Mouse (Mus musculus) liver, embryonic 15.5 days (tissue): ENCODE measurements at regions not wholly inside any gene's neighbourhood (a gene's known extent, or its start where the extent isn't known, plus 50 kb on each side); places are given as distances from the start of the nearest gene placed in this dataset.

Experiments
- ATAC-seq: fragments of 200-750 bp; cut with Nextera tagmentation; 2 replicates; pipeline ENCODE4 v1.8.0; 2017; ENCODE audit warnings: moderate number of reproducible peaks, mild to moderate bottlenecking, moderate library complexity; ENCODE audit not compliant: insufficient read depth
- H3K27ac ChIP-seq: fragments of 300-500 bp; sonication (generic); replicated peaks from 2 replicates; pipeline ENCODE4 v1.5.1; 2015; ENCODE audit warnings: mild to moderate bottlenecking, inconsistent platforms
- H3K27me3 ChIP-seq: fragments of 300-500 bp; sonication (generic); 2 replicates; pipeline ENCODE4 v1.6.1; 2015; ENCODE audit warnings: mild to moderate bottlenecking, inconsistent platforms
- H3K36me3 ChIP-seq: fragments of 300-500 bp; sonication (generic); replicated peaks from 2 replicates; pipeline ENCODE4 v1.6.1; 2015; ENCODE audit warnings: moderate library complexity, mild to moderate bottlenecking, inconsistent platforms
- H3K4me1 ChIP-seq: fragments of 300-500 bp; sonication (generic); replicated peaks from 2 replicates; pipeline ENCODE4 v1.6.1; 2015; ENCODE audit warnings: inconsistent platforms
- H3K4me2 ChIP-seq: fragments of 300-500 bp; sonication (generic); 2 replicates; pipeline ENCODE4 v1.6.1; 2015; ENCODE audit warnings: moderate library complexity, mild to moderate bottlenecking, inconsistent platforms
- H3K4me3 ChIP-seq: fragments of 300-500 bp; sonication (generic); replicated peaks from 2 replicates; pipeline ENCODE4 v1.5.1; 2015; ENCODE audit warnings: mild to moderate bottlenecking, inconsistent platforms
- H3K9ac ChIP-seq: fragments of 300-500 bp; sonication (generic); 2 replicates; pipeline ENCODE4 v1.6.1; 2015; ENCODE audit warnings: moderate library complexity, mild to moderate bottlenecking, inconsistent platforms
- H3K9me3 ChIP-seq: fragments of 300-500 bp; sonication (generic); replicated peaks from 2 replicates; pipeline ENCODE4 v1.6.1; 2016; ENCODE audit warnings: inconsistent platforms
- WGBS: fragments of 180-500 bp; shearing (Covaris S2); methylation state at CpG from one replicate; pipeline ENCODE4 v1.1.7; 2015; ENCODE audit warnings: mixed read lengths; ENCODE audit not compliant: insufficient replicate concordance; 5-methylcytosine and 5-hydroxymethylcytosine counted together

- Histone ChIP-seq H3K4me1 (no peaks in the 10 kb centered on the region), H3K4me2 (no peak overlapping the region), H3K36me3 (no peaks in the 10 kb centered on the region), H3K4me3 (no peak overlapping the region), H3K27ac (no peak overlapping the region), H3K27me3 (peaks cover 20% of the 10 kb centered on the region), H3K9me3 (no peaks in the 10 kb centered on the region), H3K9ac (no peak overlapping the region)
- no peak for ATAC-seq
- 26% methylated on average over 10 of the region's 10 CpGs for WGBS
These were observed 149.4 kb upstream of the Pitx1 start for GRCm38 (mm10) chr13:55985396-55985795.

GRCm38 (mm10) chr13:55984772-55985171 is 148.8 kb upstream of the Pitx1 start:
- Histone ChIP-seq H3K4me3 (no peak overlapping the region), H3K4me2 (no peak overlapping the region), H3K27ac (no peak overlapping the region), H3K9me3 (no peaks in the 10 kb centered on the region), H3K9ac (no peak overlapping the region), H3K27me3 (peaks cover 20% of the 10 kb centered on the region), H3K4me1 (no peaks in the 10 kb centered on the region), H3K36me3 (no peaks in the 10 kb centered on the region)
- 40% methylated on average over 6 of the region's 6 CpGs for WGBS
- ATAC-seq: no peak

- no peaks in the 10 kb centered on the region for H3K36me3 ChIP-seq
- ATAC-seq: no peak
- no peaks in the 10 kb centered on the region for H3K9me3 ChIP-seq
- peaks cover 20% of the 10 kb centered on the region for H3K27me3 ChIP-seq
- H3K4me1 ChIP-seq: no peaks in the 10 kb centered on the region
- H3K4me2 ChIP-seq: no peak overlapping the region
- WGBS: 46% methylated on average over 9 of the region's 9 CpGs
- no peak overlapping the region for H3K9ac ChIP-seq
- H3K4me3 ChIP-seq: no peak overlapping the region
- H3K27ac ChIP-seq: no peak overlapping the region
These were observed 147.9 kb upstream of the Pitx1 start for GRCm38 (mm10) chr13:55983851-55984250.

GRCm38 (mm10) chr13:55981041-55981440 is 145.0 kb upstream of the Pitx1 start:
- H3K4me3 ChIP-seq: no peak overlapping the region
- 48% methylated on average over 6 of the region's 6 CpGs for WGBS
- no peak overlapping the region for H3K9ac ChIP-seq
- H3K4me2 ChIP-seq: no peak overlapping the region
- H3K4me1 ChIP-seq: no peaks in the 10 kb centered on the region
- H3K36me3 ChIP-seq: no peaks in the 10 kb centered on the region
- H3K27me3 ChIP-seq: peaks cover 20% of the 10 kb centered on the region
- no peak for ATAC-seq
- H3K27ac ChIP-seq: no peak overlapping the region
- H3K9me3 ChIP-seq: no peaks in the 10 kb centered on the region

- Histone ChIP-seq H3K36me3 (no peaks in the 10 kb centered on the region), H3K4me1 (no peaks in the 10 kb centered on the region), H3K9ac (no peak overlapping the region), H3K27ac (no peak overlapping the region), H3K27me3 (peaks cover 7% of the 10 kb centered on the region), H3K9me3 (no peaks in the 10 kb centered on the region), H3K4me2 (no peak overlapping the region), H3K4me3 (no peak overlapping the region)
- no peak for ATAC-seq
- 23% methylated on average over 3 of the region's 3 CpGs for WGBS
These were observed 141.9 kb upstream of the Pitx1 start for GRCm38 (mm10) chr13:55977902-55978301.

GRCm38 (mm10) chr13:55976911-55977381 is 141.0 kb upstream of the Pitx1 start:
- no peak for ATAC-seq
- Histone ChIP-seq H3K27ac (no peak overlapping the region), H3K27me3 (no peaks in the 10 kb centered on the region; the same call in 1 of the 2 replicates), H3K4me2 (no peak overlapping the region), H3K4me1 (no peaks in the 10 kb centered on the region), H3K4me3 (no peak overlapping the region), H3K36me3 (no peaks in the 10 kb centered on the region), H3K9ac (no peak overlapping the region), H3K9me3 (no peaks in the 10 kb centered on the region)
- 42% methylated on average over 10 of the region's 10 CpGs for WGBS

GRCm38 (mm10) chr13:55974105-55974504 is 138.1 kb upstream of the Pitx1 start:
- Histone ChIP-seq H3K27me3 (no peaks in the 10 kb centered on the region; the same call in 1 of the 2 replicates), H3K9ac (no peak overlapping the region), H3K4me2 (no peak overlapping the region), H3K36me3 (no peaks in the 10 kb centered on the region), H3K9me3 (no peaks in the 10 kb centered on the region), H3K4me3 (no peak overlapping the region), H3K4me1 (no peaks in the 10 kb centered on the region), H3K27ac (no peak overlapping the region)
- WGBS: 59% methylated on average over 5 of the region's 5 CpGs
- ATAC-seq: no peak

- H3K9me3 ChIP-seq: no peaks in the 10 kb centered on the region
- no peak overlapping the region for H3K9ac ChIP-seq
- no peaks in the 10 kb centered on the region for H3K36me3 ChIP-seq
- WGBS: 65% methylated on average over 6 of the region's 6 CpGs
- no peak overlapping the region for H3K4me3 ChIP-seq
- H3K4me2 ChIP-seq: no peak overlapping the region
- no peak overlapping the region for H3K27ac ChIP-seq
- H3K27me3 ChIP-seq: peaks cover 5% of the 10 kb centered on the region
- no peaks in the 10 kb centered on the region for H3K4me1 ChIP-seq
- no peak for ATAC-seq
These were observed 134.7 kb upstream of the Pitx1 start for GRCm38 (mm10) chr13:55970687-55971086.

- WGBS: 58% methylated on average over 4 of the region's 4 CpGs
- Histone ChIP-seq H3K9ac (no peak overlapping the region), H3K27ac (no peak overlapping the region), H3K4me3 (no peak overlapping the region), H3K36me3 (no peaks in the 10 kb centered on the region), H3K27me3 (peaks cover 12% of the 10 kb centered on the region), H3K4me1 (no peaks in the 10 kb centered on the region), H3K9me3 (no peaks in the 10 kb centered on the region), H3K4me2 (no peak overlapping the region)
- ATAC-seq: no peak
These were observed 133.5 kb upstream of the Pitx1 start for GRCm38 (mm10) chr13:55969473-55969872.

GRCm38 (mm10) chr13:55967151-55967550 is 131.2 kb upstream of the Pitx1 start:
- H3K4me2 ChIP-seq: no peak overlapping the region
- H3K9ac ChIP-seq: no peak overlapping the region
- H3K4me1 ChIP-seq: no peaks in the 10 kb centered on the region
- H3K27me3 ChIP-seq: peaks cover 34% of the 10 kb centered on the region
- ATAC-seq: no peak
- H3K4me3 ChIP-seq: no peak overlapping the region
- 71% methylated on average over 6 of the region's 6 CpGs for WGBS
- no peaks in the 10 kb centered on the region for H3K36me3 ChIP-seq
- H3K27ac ChIP-seq: no peak overlapping the region
- H3K9me3 ChIP-seq: no peaks in the 10 kb centered on the region

- H3K9ac ChIP-seq: no peak overlapping the region
- WGBS: 10% methylated on average over 22 of the region's 22 CpGs
- H3K9me3 ChIP-seq: no peaks in the 10 kb centered on the region
- no peaks in the 10 kb centered on the region for H3K4me1 ChIP-seq
- H3K27me3 ChIP-seq: peaks cover 42% of the 10 kb centered on the region
- 0 out of 2 replicates have a peak overlapping the region, but pooled peaks have one; percentile 6 for H3K4me2 ChIP-seq
- H3K36me3 ChIP-seq: no peaks in the 10 kb centered on the region
- H3K27ac ChIP-seq: no peak overlapping the region
- no peak overlapping the region for H3K4me3 ChIP-seq
- no peak for ATAC-seq
These were observed 127.1 kb upstream of the Pitx1 start for GRCm38 (mm10) chr13:55963005-55963620.
